Mouse (Mus musculus) heart, adult 2 months (tissue): ENCODE data around the gene Gm7102. TPM values are rescaled to one million over a fixed set of nuclear protein-coding genes. Genes with fewer than 3 reads are reported as not detected.
"Not testable (repeated sequence)": the region's sequence is repeated elsewhere in the genome, so short reads cannot be mapped to it uniquely, and the experiment has no call there.

ENCODE experiments used
- DNase-seq, 2 experiments: peaks; one replicate each; pipeline ENCODE4 v3.0.0; 2021
- H3K27ac ChIP-seq: fragments of 200-600 bp; 2 replicates; pipeline ENCODE4 v1.8.1; 2022
- H3K27me3 ChIP-seq: fragments of 200-500 bp; 2 replicates; pipeline ENCODE4 v1.6.1; 2012; ENCODE audit warnings: mild to moderate bottlenecking, low read length, inconsistent platforms, mixed read lengths; ENCODE audit not compliant: control insufficient read depth, insufficient read depth
- H3K36me3 ChIP-seq: fragments of 200-500 bp; 2 replicates; pipeline ENCODE4 v1.6.1; 2012; ENCODE audit warnings: low read length, inconsistent platforms; ENCODE audit not compliant: control insufficient read depth, insufficient read depth
- H3K4me1 ChIP-seq: fragments of 200-500 bp; 2 replicates; pipeline ENCODE4 v1.6.1; 2011; ENCODE audit warnings: low read length; ENCODE audit not compliant: control insufficient read depth, insufficient read depth
- H3K4me3 ChIP-seq: fragments of 200-600 bp; 2 replicates; pipeline ENCODE4 v1.8.1; 2022
- H3K79me2 ChIP-seq: fragments of 200-500 bp; replicated peaks from 2 replicates; pipeline ENCODE4 v1.6.1; 2012; ENCODE audit warnings: mild to moderate bottlenecking, inconsistent platforms, low read length, moderate library complexity, mixed read lengths; ENCODE audit not compliant: control insufficient read depth, insufficient read depth
- H3K9ac ChIP-seq: fragments of 200-500 bp; 2 replicates; pipeline ENCODE4 v1.6.1; 2012; ENCODE audit warnings: low read depth, mild to moderate bottlenecking, control low read depth, inconsistent platforms, low read length, mixed read lengths
- CTCF ChIP-seq: fragments of 200-600 bp; IDR thresholded peaks from 2 replicates; pipeline ENCODE4 v1.8.1; 2022; ENCODE audit warnings: antibody characterized with exemption, mild to moderate bottlenecking, moderate library complexity
- EP300 ChIP-seq: fragments of 200-500 bp; IDR thresholded peaks from 2 replicates; pipeline ENCODE4 v1.6.1; 2011; ENCODE audit warnings: low read depth, low read length, control low read depth; ENCODE audit not compliant: insufficient read depth
- POLR2A ChIP-seq: fragments of 200-500 bp; IDR thresholded peaks from 2 replicates; pipeline ENCODE4 v1.6.1; 2011; ENCODE audit warnings: mild to moderate bottlenecking, low read depth, low read length, control low read depth; ENCODE audit not compliant: insufficient read depth
- WGBS: fragments of 180-500 bp; shearing (Covaris S2); methylation state at CpG from one replicate; pipeline ENCODE4 v1.1.7; 2018; 5-methylcytosine and 5-hydroxymethylcytosine counted together
- intact Hi-C: fragments of 180-260 bp; cut with DNase I; formaldehyde crosslinking; loops from one replicate; pipeline ENCODE4 v1.15.1; 2025
- long read RNA-seq: library from polyadenylated mRNA; stranded (forward); transcript quantifications from one replicate; pipeline ENCODE4 v2.0.0, GENCODE M21; 2021
- polyA plus RNA-seq: library from polyadenylated mRNA; depleted of rRNA; stranded (reverse); fragments of >200 nt; gene quantifications from 2 replicates; pipeline ENCODE4 v1.2.3, GENCODE M21; 2012; rRNA removed
- total RNA-seq, 2 experiments: library from RNA; stranded (reverse); gene quantifications; 2 replicates each; pipeline ENCODE4 v1.2.3; 2021

Gm7102 gene
- under 1 TPM in 1 of 2 experiments, not detected in 1; 0.16 TPM for total RNA-seq
- not detected in 2 replicates for polyA plus RNA-seq
- long read RNA-seq, result 0 reads

- peak in 1 of 2 experiments; percentile 15 for DNase-seq
- Histone ChIP-seq H3K4me1 (no peaks in the 10 kb centered on the region), H3K4me3 (no peak within 1 kb of the TSS), H3K27ac (no peak within 1 kb of the TSS), H3K9ac (no peak within 1 kb of the TSS), H3K79me2 (no peaks in the 10 kb centered on the region), H3K36me3 (no peaks in the 10 kb centered on the region), H3K27me3 (peaks cover 3% of the 10 kb centered on the region; the same call in 1 of the 2 replicates)
- intact Hi-C loops, result no loop called here
- TF ChIP-seq CTCF (no peak), POLR2A (no peak), EP300 (no peak)
- 25% methylated on average over 39 of the region's 39 CpGs for WGBS
These were observed at the start of gene Gm7102 for GRCm38 (mm10) chr19:61175756-61176324. TSS of gene Gm7102 (minus strand) at chr19:61176309.

GRCm38 (mm10) chr19:61224678-61225525 lies 48.8 kb upstream of the Gm7102 start:
- 41% methylated on average over 53 of the region's 53 CpGs for WGBS
- no peaks in the 10 kb centered on the region for H3K27me3 ChIP-seq
- no peak for TF ChIP-seq EP300
- TF ChIP-seq POLR2A, result no peak
- no peak for TF ChIP-seq CTCF
- H3K4me3 ChIP-seq, result no peak overlapping the region
- no peak for DNase-seq
- no peaks in the 10 kb centered on the region for H3K79me2 ChIP-seq
- H3K27ac ChIP-seq, result no peak overlapping the region
- intact Hi-C loops, result no loop called here
- no peaks in the 10 kb centered on the region for H3K4me1 ChIP-seq
- no peak overlapping the region for H3K9ac ChIP-seq
- H3K36me3 ChIP-seq, result no peaks in the 10 kb centered on the region

- H3K4me3 ChIP-seq, result no peak overlapping the region
- H3K27me3 ChIP-seq, result no peaks in the 10 kb centered on the region
- H3K36me3 ChIP-seq, result no peaks in the 10 kb centered on the region
- intact Hi-C loops, result no loop called here
- WGBS, result 84% methylated on average over 6 of the region's 6 CpGs
- no peak for DNase-seq
- TF ChIP-seq CTCF, result no peak
- TF ChIP-seq POLR2A, result no peak
- H3K79me2 ChIP-seq, result no peaks in the 10 kb centered on the region
- H3K4me1 ChIP-seq, result no peaks in the 10 kb centered on the region
- no peak overlapping the region for H3K9ac ChIP-seq
- H3K27ac ChIP-seq, result no peak overlapping the region
These were observed 47.7 kb upstream of the Gm7102 start for GRCm38 (mm10) chr19:61223706-61224328.

GRCm38 (mm10) chr19:61207506-61207905 lies 31.4 kb upstream of the Gm7102 start:
- H3K79me2 ChIP-seq, H3K36me3 ChIP-seq, H3K27me3 ChIP-seq, H3K4me1 ChIP-seq, H3K9ac ChIP-seq, DNase-seq, H3K4me3 ChIP-seq, intact Hi-C loops, H3K27ac ChIP-seq: not testable (repeated sequence)
- 41% methylated on average over 6 of the region's 6 CpGs for WGBS

GRCm38 (mm10) chr19:61199836-61200235 lies 23.7 kb upstream of the Gm7102 start:
- Histone ChIP-seq H3K27me3 (no peaks in the 10 kb centered on the region), H3K27ac (no peak overlapping the region), H3K9ac (no peak overlapping the region), H3K4me1 (no peaks in the 10 kb centered on the region), H3K79me2 (no peaks in the 10 kb centered on the region), H3K4me3 (no peak overlapping the region), H3K36me3 (no peaks in the 10 kb centered on the region)
- TF ChIP-seq POLR2A (no peak), CTCF (no peak), EP300 (no peak)
- peak; percentile 52 to 68 for DNase-seq
- WGBS, result 11% methylated on average over 10 of the region's 10 CpGs
- intact Hi-C loops, result no loop called here

- DNase-seq, result peak; percentile 88
- Histone ChIP-seq H3K27ac (no peak overlapping the region), H3K36me3 (no peaks in the 10 kb centered on the region), H3K4me1 (no peaks in the 10 kb centered on the region), H3K27me3 (no peaks in the 10 kb centered on the region), H3K9ac (no peak overlapping the region), H3K79me2 (no peaks in the 10 kb centered on the region), H3K4me3 (no peak overlapping the region)
- intact Hi-C loops, result no loop called here
- WGBS, result 13% methylated on average over 13 of the region's 13 CpGs
- no peak for TF ChIP-seq EP300
- no peak for TF ChIP-seq POLR2A
- no peak for TF ChIP-seq CTCF
These were observed 23.2 kb upstream of the Gm7102 start for GRCm38 (mm10) chr19:61199316-61199715.

- intact Hi-C loops, result not testable (repeated sequence)
These were observed 7.5 kb upstream of the Gm7102 start, which contains the start of gene Gm6020 for GRCm38 (mm10) chr19:61183590-61183989. TSS of gene Gm6020 (plus strand) at chr19:61183890.

More at GRCm38 (mm10) chr19:61183590-61183989, 7.5 kb upstream of the Gm7102 start, which contains the start of gene Gm6020:
- H3K4me1 ChIP-seq, H3K36me3 ChIP-seq, H3K9ac ChIP-seq, DNase-seq, H3K4me3 ChIP-seq, H3K27me3 ChIP-seq, H3K79me2 ChIP-seq, H3K27ac ChIP-seq: not testable (repeated sequence)
- 80% methylated on average over 2 of the region's 2 CpGs for WGBS
